Mouse (Mus musculus) ES-E14 (cell line): ENCODE results near the gene Grb10. TPM values are rescaled to one million over a fixed set of nuclear protein-coding genes. Genes with fewer than 3 reads are reported as not detected.

ENCODE experiments used
- DNase-seq: peaks from one replicate; pipeline ENCODE4 v3.0.0-alpha.2; 2013; ENCODE audit warnings: low read depth, low spot score
- H3K27ac ChIP-seq: 2 replicates; pipeline ENCODE4 v1.5.1; 2012; ENCODE audit warnings: low read depth, mild to moderate bottlenecking, low read length, moderate library complexity, mixed read lengths; ENCODE audit not compliant: poor library complexity, insufficient read depth, severe bottlenecking
- H3K36me3 ChIP-seq: 2 replicates; pipeline ENCODE4 v1.6.1; 2012; ENCODE audit warnings: mild to moderate bottlenecking, low read length, moderate library complexity, mixed read lengths; ENCODE audit not compliant: control insufficient read depth, poor library complexity, insufficient read depth, severe bottlenecking
- H3K4me1 ChIP-seq, 2 experiments: fragments of 150-350 bp in 1 of 2; sonication (generic) in 1 of 2; 2 replicates each; pipeline ENCODE4 v1.6.1; 2012; ENCODE audit warnings: low read length in 2 of 2, mild to moderate bottlenecking in 1 of 2, mixed read lengths in 1 of 2; ENCODE audit not compliant: control insufficient read depth in 2 of 2, insufficient read depth in 2 of 2, poor library complexity in 1 of 2
- H3K4me3 ChIP-seq, 2 experiments: fragments of 150-350 bp in 1 of 2; sonication (generic) in 1 of 2; 2 replicates each; pipeline ENCODE4 v1.5.1; 2012; ENCODE audit warnings: low read length in 2 of 2, low read depth in 1 of 2, mild to moderate bottlenecking in 1 of 2, mixed read lengths in 1 of 2; ENCODE audit not compliant: insufficient read depth in 1 of 2, poor library complexity in 1 of 2, severe bottlenecking in 1 of 2
- H3K9ac ChIP-seq: 2 replicates; pipeline ENCODE4 v1.6.1; 2012; ENCODE audit warnings: low read depth, mild to moderate bottlenecking, low read length, mixed read lengths; ENCODE audit not compliant: poor library complexity, insufficient read depth, severe bottlenecking
- H3K9me3 ChIP-seq: fragments of 150-350 bp; sonication (generic); 2 replicates; pipeline ENCODE4 v1.6.1; 2012; ENCODE audit warnings: low read depth, mild to moderate bottlenecking, low read length; ENCODE audit not compliant: control insufficient read depth, insufficient read depth
- CHD2 ChIP-seq: IDR thresholded peaks from 2 replicates; pipeline ENCODE4 v1.6.1; 2014; ENCODE audit warnings: mild to moderate bottlenecking, low read depth, low read length, inconsistent platforms
- HCFC1 ChIP-seq: IDR thresholded peaks from 2 replicates; pipeline ENCODE4 v1.6.1; 2012; ENCODE audit warnings: low read length, inconsistent platforms, borderline replicate concordance; ENCODE audit not compliant: insufficient read depth
- MAFK ChIP-seq: IDR thresholded peaks from 2 replicates; pipeline ENCODE4 v1.6.1; 2014; ENCODE audit warnings: mild to moderate bottlenecking, low read depth, low read length, inconsistent platforms; ENCODE audit not compliant: insufficient read depth
- ZC3H11A ChIP-seq: IDR thresholded peaks from 2 replicates; pipeline ENCODE4 v1.6.1; 2012; ENCODE audit warnings: low read depth, mild to moderate bottlenecking, inconsistent platforms, low read length, borderline replicate concordance
- ZNF384 ChIP-seq: IDR thresholded peaks from 2 replicates; pipeline ENCODE4 v1.6.1; 2012; ENCODE audit warnings: low read depth, low read length, inconsistent platforms
- in situ Hi-C, 2 experiments: fragments of 600-800 bp; cut with MboI; formaldehyde crosslinking; loops; one replicate each; pipeline ENCODE4 v1.15.1; 2025; ENCODE audit warnings: low sequenced_read_pairs in 2 of 2, inconsistent platforms in 1 of 2; ENCODE audit not compliant: unreplicated experiment in 2 of 2
- total RNA-seq: library from RNA; depleted of rRNA; stranded (reverse); fragments of 300-350 nt; gene quantifications from 2 replicates; pipeline ENCODE4 v1.2.3, GENCODE M21; 2012

Gene Grb10
- total RNA-seq, 1 experiment = 33.4 TPM

DNA sequence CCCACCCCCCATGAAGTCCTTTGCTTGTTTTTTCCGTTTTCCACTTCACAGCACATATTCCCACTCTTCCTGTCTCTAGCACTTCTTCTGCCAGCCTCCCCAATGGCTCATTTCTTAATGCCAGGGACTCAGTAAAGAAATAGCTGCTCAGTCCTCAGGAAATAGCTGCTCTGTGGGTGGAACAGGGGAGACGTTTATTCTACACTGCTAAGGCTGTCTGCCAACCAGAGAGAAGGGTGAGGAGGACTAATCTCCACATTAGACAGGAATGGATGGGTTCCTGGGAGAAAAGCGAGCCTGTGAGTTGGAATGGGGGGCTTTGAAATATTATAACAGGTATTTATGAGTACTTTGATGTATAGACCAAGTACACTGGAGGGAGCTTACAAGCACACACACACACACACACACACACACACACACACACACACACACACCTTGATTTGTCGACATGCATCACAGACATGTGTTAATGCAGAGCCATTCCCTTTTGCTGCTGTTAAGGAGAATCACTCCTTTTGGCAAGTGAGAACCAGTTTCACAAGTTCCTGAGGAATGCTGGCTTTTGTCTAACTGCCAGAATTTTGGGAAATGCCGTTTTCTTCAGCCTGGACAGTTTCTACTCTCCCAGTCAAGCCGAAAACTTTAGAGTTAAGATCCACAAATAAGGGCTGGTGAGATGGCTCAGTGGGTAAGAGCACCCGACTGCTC, 130.6 kb downstream of the Grb10 start:
- Histone ChIP-seq H3K4me1 (peaks cover 6 to 7% of the 10 kb centered on the region in 2 experiments; a peak in 2 of 4 replicates), H3K4me3 (no peak overlapping the region), H3K27ac (no peak overlapping the region), H3K9me3 (no peaks in the 10 kb centered on the region), H3K36me3 (no peaks in the 10 kb centered on the region), H3K9ac (no peak overlapping the region)
- in situ Hi-C loops = no loop called here
- no peak for DNase-seq
- TF ChIP-seq ZC3H11A = no peak
- TF ChIP-seq HCFC1 = no peak

DNA sequence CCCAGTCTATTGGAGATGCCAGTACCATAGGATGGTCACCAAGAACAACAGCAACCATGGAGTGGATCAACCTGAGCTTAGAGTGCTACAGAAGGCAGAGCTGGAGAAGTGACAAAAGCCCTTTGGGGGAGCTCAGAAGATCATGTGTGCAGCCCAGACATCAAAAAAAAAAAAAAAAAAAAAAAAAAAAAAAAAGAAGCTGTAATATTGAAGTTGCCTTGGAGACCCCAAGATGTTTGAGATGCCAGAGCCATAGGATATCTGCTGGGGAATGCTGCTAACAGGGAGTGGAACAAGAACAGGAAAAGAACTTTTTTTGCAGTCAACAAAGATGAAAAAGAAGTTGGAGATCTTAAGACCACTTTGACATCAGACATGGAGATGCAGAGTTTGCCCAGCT, 133.0 kb downstream of the Grb10 start:
- H3K9ac ChIP-seq = no peak overlapping the region
- in situ Hi-C loops = no loop called here
- H3K4me3 ChIP-seq = no peak overlapping the region
- no peak for DNase-seq
- H3K9me3 ChIP-seq = no peaks in the 10 kb centered on the region
- H3K27ac ChIP-seq = no peak overlapping the region; the same call in 1 of the 2 replicates
- peaks cover 6 to 7% of the 10 kb centered on the region in 2 experiments; a peak in 2 of 4 replicates for H3K4me1 ChIP-seq
- no peaks in the 10 kb centered on the region for H3K36me3 ChIP-seq
- TF ChIP-seq ZNF384 = peak; percentile 72; the same call in 1 of the 2 replicates
- no peak for TF ChIP-seq ZC3H11A

DNA sequence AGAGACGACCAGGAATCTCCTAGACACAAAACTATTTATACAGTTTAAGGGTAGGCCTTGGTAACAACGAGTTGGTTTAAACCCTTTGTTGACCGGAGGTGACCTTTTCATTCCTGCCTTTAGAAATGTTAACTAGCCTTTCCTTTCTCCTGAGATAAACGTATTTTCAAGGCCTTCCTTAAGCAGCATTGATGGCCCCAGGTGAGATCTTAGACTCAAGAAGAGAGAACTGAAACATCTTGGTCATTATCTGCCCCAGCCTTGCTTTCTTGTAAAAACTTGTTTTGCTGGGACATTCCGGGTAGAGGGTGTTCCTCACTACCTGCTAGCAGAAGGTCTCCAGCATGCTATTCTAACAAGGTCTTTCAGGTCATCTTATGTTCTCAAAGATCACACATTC, 133.5 kb downstream of the Grb10 start:
- Histone ChIP-seq H3K4me1 (peaks cover 6 to 7% of the 10 kb centered on the region in 2 experiments; a peak in 2 of 4 replicates), H3K4me3 (no peak overlapping the region), H3K36me3 (no peaks in the 10 kb centered on the region), H3K9ac (no peak overlapping the region), H3K9me3 (no peaks in the 10 kb centered on the region), H3K27ac (peak overlapping the region; percentile 66; the same call in 1 of the 2 replicates)
- TF ChIP-seq HCFC1 = no peak
- no peak for TF ChIP-seq ZC3H11A
- no peak for TF ChIP-seq ZNF384
- TF ChIP-seq CHD2 = no peak; the same call in 1 of the 2 replicates
- no peak for TF ChIP-seq MAFK
- DNase-seq = peak; percentile 52
- in situ Hi-C loops = no loop called here

DNA sequence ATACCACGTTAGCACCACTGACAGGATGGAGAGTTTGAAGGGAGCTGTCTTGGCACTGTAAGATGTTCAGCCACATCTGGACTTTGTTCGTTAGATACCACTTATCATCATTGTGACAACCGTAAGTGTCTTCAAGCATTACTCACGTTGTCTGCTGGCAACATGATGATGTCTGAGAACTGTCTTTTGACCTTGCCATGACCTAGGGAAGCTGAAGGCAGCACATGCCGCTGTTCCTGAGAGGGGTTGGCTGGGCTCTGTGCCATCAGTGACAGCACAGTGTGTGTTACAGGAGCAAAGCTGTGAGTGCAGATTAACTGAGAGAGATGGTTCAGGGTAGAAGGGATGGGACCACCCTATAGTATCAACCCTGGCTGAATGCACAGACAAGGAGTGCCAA, 137.0 kb downstream of the Grb10 start:
- 0 out of 4 replicates have a peak, but pooled peaks cover 3 to 4% of the 10 kb centered on the region in 2 experiments for H3K4me1 ChIP-seq
- no peaks in the 10 kb centered on the region for H3K9me3 ChIP-seq
- no peak overlapping the region for H3K4me3 ChIP-seq
- no peaks in the 10 kb centered on the region for H3K36me3 ChIP-seq
- H3K9ac ChIP-seq = no peak overlapping the region
- TF ChIP-seq HCFC1 (no peak), CHD2 (no peak), ZNF384 (no peak), MAFK (no peak), ZC3H11A (no peak)
- in situ Hi-C loops = no loop called here
- no peak for DNase-seq
- H3K27ac ChIP-seq = no peak overlapping the region

DNA sequence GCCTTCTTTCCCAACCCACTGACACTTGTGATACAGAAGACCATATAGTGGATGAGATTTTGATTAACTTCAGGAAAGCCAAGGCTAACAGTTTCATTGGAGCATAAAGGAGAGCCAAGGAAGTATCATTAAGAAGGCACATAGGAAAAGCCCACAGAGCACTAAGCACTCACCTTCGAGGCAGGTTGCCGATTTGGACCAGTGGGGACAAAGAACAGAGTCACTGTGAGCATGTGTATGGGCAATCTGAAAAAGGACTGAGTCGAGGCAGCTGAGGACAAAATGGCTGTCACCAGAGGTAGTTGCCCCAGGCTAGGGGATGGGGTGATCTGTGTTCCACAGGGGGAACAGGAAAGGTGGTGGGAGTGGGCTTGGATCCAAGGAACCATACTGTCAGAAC, 140.0 kb downstream of the Grb10 start:
- Histone ChIP-seq H3K4me1 (no peaks in the 10 kb centered on the region), H3K9me3 (no peaks in the 10 kb centered on the region), H3K4me3 (no peak overlapping the region), H3K9ac (no peak overlapping the region), H3K27ac (no peak overlapping the region), H3K36me3 (no peaks in the 10 kb centered on the region)
- in situ Hi-C loops = no loop called here
- TF ChIP-seq ZNF384 = no peak
- no peak for TF ChIP-seq MAFK
- TF ChIP-seq CHD2 = no peak
- no peak for TF ChIP-seq ZC3H11A
- no peak for TF ChIP-seq HCFC1
- no peak for DNase-seq
